Mouse (Mus musculus) cerebellum, adult 8-10 months (tissue): Measurements from ENCODE around the gene Rnf115.
"Not testable (repeated sequence)": the region's sequence is repeated elsewhere in the genome, so short reads cannot be mapped to it uniquely, and the experiment has no call there.

Experiments used
- DNase-seq: peaks from one replicate; pipeline ENCODE4 v3.0.0; 2022

Gene Rnf115

DNA sequence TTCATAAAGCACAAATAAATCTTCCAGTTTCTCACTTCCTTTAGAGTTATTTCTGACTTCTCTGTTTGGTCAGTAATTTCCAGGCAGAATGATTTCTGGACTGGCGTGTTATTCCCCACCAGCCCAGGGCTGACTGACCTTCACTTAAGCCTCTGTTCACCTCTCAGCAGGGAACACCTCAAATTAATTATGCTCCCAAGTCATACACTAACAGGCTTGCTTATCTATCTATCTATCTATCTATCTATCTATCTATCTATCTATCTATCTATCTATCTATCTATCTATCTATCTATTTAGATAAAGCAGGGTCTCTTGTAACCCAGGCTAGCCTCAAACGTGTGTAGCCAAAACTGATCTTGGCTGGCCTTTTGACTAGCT is 18.8 kb upstream of the Rnf115 start:
- no peak for DNase-seq

DNA sequence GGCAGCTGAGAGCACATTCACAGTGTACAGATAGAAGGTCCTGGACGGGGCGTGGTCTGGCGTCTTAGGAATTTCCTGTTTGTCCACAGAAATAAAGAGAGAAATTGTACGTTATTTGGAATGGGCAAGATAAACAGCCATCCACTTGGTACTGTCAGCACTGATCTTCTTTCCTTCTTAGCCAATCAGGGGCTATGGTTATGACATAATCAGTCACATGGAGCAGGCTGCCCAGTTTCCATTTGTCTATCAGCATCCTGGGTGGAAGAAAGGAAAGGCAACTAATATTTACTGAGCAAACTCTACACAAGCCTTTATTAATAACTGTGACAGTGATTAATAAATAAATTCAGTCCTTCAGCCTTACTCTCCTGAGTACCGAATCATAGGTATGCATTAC is 13.2 kb upstream of the Rnf115 start:
- DNase-seq = no peak

DNA sequence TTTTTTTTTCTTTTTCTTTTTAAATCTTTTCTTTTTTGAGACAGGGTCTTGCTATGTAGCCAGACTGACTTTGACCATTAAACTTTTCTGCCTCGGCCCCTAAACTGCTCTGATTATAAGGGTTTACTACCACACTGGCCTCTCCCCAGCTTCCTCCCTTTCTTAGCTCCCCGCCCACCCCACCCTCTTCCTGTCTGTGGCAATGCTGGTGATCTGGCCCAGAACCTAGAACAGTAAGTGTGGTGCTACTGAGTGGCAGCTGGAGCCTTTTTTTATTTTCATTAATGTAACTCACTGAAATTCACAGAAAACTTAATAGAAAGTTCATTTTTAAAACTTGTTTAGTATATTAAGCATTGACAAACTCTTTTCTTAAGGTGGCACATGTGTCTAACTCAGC is 11.6 kb upstream of the Rnf115 start:
- no peak for DNase-seq

DNA sequence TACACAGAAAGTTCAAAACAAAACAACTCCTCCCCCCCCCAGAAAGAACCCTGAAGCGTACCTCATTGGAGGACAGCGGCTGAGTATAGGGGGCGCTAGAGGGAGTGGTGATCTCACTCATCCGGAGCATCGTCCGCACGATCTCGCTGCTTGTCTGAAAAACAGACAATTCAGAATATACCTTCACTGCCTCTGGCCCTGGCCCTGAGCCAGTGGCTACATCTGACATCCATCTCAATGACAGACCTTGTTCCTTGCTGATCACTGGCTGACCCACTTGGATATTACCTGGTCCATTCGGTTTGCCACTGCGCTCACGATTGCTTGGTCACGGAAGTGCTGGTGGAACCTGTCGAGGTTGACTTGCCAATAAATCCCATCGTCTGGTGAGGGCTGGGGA is 8.3 kb upstream of the Rnf115 start:
- DNase-seq = peak; percentile 83

DNA sequence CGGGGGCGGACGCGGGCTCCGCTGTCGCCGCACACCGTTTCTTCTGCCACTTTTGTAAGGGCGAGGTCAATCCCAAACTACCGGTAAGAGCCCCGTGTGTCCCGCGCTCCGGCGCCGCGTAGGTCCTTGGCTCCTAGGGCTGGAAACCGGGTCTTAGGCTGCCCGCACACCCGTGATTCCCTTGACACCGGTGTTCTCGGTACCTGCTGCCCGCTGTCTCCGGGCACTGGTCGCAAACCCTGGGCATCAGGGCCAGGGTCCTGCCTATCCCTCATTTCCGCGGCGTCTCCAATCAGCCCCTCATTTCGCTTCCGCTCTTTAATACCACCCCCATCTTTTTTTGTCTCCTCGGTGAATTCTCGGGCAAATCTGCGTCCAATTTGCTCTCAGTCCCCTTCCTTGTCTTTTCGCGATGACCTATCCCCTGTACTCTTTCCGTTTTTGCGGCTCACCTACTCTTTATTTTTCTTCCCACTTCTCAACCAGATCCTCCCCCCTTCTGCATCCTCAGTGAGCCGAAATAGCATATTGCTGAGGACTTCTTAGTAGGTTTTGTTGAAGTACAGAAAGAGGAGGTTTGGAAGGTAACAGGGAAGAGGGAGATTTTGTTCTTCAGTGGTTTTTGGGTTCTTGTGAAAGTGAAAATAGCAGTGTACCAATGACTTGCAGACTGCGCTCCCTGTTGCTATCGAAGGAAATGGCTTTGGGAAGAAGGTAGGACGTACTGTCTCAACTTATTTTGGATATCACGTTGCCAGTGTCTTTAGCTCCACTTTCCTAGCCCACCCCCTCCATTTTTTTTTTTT is 567 bp downstream of the Rnf115 start:
- DNase-seq = no peak

DNA sequence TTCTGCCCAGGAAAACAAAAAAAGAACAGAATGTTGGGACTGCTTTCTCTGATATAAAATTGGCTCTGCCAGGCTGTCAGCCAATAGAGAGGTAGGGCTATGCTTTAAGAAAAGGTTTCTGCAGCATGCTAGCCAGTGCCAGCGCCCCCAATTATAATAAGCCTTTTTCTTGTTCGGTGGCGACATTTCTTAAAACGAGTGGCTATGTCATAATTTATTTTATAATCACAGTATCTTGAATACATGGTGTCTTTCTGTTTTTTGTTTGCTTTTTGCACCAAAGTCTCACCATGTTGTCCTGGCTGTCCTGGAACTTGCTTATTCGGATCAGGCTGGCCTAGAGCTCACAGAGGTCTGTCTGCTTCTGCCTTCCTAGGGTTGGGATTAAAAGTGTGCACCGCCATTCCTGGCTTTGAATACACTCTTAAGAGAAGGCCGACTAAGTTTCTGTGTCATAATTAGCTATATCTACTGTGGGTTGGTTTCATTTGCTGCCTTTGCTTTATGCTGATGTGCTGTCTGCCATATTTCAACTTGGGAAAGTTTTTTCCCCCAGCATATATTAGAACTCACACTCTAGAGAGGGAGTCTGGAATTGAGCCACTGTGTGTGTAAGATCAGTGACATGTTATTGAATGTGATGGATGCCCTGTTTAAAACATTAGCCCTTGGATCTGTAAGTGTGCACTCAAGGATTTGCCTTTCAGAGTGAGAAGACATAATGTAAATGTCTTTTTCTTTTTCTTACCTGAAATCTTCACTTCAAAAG is 1.4 kb downstream of the Rnf115 start:
- DNase-seq = no peak

DNA sequence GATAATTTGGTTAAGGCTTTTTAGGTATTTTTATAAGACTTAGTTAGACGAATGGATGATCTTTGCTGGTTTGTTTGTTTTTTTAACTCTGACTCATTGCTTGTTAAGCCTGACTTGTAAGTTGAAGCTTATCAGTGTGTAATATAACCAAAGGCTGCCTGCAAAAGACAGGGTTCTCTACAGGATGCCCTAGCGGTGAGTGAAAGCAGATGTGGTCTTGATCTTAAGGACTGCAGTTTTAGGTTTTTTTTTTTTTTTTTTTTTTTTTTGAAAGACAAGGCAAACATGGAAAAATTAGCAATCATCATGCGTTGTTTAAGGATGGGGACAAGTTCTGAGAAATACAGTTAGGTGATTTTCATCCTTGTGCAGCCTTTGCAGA is 1.9 kb downstream of the Rnf115 start:
- no peak for DNase-seq

DNA sequence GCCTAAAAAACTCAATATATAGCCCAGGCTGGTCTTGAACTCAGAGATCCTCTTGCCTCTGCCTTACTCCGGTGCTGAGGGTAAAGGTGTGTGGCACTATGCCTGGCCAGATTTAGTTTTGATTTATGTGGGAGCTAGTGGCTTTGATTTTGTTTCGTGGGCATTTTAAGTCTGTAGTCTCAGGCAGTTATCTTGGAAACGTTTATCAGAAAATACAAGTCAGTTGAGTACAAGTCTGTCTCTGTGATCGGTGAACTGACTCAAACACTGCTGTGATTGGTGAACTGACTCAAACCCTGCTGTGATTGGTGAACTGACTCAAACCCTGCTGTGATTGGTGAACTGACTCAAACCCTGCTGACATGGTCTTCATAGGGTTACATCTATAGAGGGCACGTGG is 3.3 kb downstream of the Rnf115 start:
- no peak for DNase-seq

DNA sequence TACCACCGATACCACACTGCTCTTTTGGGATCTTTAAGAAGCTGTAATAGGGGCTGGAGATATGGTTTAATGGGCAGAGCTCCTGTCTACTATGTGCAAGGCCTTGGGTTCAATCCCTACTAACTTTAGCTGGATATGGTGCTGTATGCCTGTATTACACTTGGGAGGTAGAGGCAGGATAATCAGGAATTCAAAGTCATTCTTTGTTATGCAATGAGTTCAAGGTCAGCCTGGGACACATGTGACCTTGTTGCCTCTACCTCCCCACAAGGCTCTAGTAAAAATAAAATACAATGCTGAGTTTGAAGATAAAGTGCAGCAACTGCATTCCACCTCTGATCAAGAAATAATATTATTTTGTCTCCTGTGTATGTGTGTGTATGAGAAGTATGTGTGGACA is 6.5 kb downstream of the Rnf115 start:
- no peak for DNase-seq

DNA sequence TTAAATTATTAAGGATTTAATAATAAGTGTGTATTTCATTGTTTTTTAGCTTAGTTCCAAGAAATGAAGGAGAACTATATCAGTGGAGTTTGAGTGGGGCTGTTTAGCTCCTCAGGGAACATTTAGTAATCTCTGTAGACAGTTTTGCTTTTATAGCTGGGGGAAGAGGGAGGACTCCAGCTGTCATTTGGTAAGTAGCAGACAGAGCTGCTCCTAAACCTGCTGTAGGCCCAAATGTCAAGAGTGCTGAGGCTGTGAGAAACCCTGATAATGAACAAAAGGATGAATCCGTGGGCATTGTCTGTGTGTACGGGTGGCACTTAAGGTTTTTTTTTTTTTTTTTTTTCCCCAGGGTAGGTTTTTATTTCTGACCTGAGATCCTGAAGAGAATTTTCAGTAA is 7.7 kb downstream of the Rnf115 start:
- DNase-seq = no peak

DNA sequence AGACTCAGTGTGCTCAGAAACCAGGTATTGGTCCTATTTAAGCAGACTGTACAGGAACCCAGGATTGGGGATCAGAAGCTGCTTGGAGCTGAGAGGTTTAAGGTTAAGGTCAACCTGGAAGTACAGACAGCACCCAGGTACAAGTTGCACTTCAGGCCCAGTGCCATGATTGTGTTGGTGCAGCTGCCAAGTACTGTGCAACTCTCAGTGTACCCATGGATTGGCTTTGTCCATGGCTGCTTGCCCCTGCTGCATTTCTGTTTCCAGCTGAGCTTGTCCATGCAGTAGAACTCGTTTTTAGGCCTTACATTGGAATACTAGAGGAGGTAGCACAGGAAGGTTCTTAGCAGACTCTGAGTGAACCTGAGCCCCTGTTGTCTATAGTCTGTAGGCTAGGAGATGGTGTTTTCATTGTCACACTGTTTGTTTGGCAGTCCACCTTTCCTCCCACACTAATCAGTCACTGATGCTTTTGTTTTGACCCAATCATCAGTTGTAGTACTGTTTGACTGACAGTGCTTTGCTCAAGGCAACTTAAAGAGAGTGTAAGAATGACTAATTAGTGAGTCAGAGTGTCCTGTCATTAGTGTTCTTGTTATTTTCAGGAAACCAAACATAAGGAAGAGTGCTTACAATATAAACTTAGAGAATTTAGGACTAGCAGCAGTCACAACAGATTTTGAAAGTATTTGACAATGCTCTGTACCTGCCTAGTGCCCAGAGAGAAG is 9.7 kb downstream of the Rnf115 start:
- DNase-seq = no peak

DNA sequence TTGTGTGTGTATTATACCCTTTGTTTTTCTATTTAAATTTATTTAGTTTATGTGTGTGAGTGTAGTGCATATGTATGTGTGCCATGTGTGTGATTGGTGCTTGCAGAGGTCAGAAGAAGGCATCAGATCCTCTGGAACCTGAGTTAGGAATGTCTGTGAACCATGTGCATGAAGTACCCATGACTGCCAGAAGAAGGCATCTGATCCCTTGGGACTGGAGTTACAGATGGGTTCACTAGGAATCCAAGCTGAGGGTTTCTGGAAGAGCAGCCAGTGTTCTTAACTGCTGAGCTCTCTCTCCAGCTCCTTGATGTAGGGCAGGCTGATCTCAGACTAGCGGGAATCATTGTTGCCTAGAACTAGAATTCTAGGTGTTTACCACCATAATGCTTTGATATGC is 10.5 kb downstream of the Rnf115 start:
- DNase-seq = no peak

DNA sequence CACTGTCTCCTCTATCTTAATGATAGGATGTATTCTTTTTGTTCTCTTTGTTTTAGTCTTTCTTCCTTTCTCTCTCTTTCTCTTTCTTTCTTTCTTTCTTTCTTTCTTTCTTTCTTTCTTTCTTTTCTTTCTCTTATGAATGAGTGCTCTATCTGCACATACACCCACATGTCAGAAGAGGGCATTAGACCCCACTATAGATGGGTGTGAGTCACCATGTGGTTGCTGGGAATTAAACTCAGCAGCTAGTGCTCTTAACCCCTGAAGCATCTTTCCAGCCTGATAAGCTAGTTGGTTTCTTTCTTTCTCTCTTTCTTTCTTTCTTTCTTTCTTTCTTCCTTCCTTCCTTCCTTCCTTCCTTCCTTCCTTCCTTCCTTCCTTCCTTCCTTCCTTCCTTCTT is 12.8 kb downstream of the Rnf115 start:
- DNase-seq = not testable (repeated sequence)

DNA sequence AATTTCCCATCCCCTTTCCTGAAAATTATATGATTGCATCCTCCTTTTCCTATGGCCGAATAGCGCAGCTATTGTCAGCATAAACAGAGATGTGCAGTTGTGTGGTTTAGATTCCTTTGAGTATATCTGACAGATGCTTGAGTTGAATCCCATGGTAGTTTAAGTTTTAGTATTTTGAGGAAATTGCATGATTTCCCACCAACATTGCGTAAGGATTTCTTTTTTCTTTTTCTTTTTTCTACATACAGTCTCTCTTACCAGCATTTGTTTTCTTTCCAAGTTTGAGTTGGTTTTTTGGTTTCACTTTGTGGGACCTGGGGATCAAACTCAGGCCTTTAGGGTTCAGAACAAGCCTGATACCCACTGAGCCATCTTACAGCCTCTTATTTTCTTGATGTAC is 16.9 kb downstream of the Rnf115 start:
- DNase-seq = no peak

DNA sequence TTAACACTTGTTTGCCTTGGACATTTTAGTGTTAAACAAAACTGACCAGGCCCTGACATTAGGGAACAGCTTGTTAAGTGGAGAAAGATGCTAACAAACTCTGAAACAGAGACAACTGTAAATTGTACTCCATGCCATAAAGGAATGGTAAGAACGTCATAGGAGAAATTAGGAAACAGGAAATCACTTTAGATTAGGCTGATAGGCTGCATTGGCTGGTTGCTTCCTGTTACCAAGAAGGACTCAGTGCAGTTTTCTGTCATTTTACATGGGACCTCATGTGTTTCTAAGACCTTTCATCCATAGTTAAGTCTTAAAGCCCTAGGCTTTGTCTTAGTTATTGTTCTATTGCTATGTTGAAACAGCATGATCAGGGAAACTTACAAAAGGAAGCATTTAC is 19.4 kb downstream of the Rnf115 start:
- DNase-seq = no peak

DNA sequence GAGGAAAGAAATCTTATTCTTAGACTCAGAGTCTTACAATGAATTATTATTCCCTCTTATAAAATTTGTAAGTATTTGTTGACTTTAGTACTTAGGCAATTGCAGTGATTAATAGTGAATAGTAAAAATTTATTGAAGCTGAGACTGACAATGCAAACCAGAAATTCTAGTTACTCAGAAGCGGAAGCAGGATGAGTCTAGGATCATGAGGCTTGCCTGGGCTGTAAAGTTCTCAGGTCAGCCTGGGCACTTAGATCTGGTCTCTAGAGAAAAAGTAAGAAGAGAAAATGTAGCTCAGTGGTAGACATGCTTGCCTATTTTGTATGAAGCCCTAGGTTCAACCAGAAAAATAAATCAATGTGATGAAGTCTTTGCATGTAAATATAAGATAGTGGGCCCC is 28.5 kb downstream of the Rnf115 start:
- DNase-seq = no peak

DNA sequence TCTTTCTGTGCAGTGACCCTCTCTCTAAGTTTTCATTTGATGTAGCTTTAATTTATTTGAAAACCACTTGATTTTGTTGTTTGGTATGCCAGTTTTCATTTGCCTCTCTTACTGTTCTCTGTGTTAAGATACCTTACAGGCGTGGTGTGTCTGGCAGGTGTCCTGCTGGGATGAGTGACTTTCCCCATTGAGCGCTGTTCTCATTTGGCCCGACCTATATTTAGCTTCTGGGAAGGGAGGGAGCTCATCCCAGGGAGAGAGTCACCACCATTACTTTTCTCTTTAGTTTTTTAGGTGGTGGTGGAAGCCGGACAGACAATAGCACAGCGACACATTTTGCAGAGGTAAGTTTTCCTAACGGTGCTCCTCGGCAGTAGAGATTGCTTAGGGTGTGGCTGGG is 30.2 kb downstream of the Rnf115 start:
- DNase-seq = peak; percentile 35

DNA sequence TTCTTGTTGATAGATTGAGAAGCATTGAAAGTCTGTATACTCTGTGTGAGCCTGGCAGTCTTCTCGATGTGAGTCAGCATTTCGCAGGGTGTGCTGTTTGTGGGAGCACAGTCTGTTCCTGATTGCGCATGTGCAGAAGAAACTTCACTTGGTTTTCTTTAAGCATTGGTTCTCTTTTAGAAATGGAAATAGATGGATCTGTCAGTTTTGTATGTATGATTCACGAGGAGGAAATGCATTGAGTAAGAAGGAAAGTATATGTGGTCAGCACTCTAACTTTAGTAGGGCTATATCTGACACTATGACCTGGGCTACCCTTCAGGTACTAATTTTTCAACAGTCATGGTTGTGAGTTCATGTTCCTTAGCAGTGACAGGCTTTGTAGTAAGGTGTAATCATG is 32.2 kb downstream of the Rnf115 start:
- DNase-seq = no peak

DNA sequence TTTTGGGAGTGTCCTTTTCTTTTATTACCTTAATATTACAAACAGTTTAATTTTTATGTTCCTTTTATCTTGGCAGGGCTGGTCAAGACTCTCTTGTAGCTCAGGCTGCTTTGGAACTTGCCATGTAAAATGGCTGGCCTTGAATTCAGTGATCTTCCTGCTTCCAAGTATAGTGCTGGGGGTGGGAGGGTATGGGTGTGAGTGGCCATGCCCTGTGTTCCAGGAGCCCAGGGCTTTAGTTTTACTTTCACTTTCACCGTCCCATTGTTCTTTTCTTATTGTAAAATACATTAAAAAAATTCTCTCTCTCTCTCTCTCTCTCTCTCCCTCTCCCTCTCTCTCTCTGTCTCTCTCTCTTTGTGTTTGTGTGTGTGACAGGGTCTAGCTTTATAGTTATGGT is 37.1 kb downstream of the Rnf115 start:
- DNase-seq = no peak

DNA sequence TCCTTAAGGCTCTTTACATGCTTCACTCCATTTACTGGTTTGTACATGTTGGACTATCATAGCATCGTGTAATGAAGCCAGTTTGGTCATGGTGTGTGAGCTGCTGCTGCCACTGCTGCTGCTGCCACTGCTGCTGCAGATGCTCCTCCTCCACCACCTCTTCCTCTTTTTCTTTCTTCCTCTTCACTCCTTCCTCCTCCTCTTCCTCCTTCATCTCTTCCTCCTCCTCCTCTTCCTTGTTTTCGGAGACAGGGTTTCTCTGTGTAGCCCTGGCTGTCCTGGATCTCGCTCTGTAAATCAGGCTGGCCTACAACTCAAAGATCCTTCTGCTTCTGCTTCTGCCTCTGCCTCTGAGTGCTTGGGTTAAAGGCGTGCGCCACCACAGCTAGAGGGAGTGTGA is 42.5 kb downstream of the Rnf115 start:
- DNase-seq = no peak

DNA sequence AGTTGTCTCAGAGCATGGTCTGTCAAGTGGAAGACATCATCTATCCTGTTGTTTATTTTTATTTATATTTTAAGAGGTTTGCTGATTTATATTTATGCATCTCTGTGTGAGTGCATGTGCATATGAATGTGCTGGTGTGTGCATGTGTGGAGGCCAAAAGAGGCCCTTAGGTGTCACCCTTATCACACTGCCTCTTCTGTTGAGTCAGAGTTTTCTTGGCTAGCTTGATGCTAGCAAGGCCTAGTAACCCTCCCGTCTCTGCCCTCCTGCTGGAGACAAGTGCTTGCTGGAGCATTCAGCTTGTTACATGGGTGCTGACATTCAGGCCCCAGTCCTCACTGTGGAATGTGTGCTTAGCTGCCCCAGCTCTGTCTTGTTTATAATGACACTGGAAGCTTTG is 45.5 kb downstream of the Rnf115 start:
- no peak for DNase-seq

DNA sequence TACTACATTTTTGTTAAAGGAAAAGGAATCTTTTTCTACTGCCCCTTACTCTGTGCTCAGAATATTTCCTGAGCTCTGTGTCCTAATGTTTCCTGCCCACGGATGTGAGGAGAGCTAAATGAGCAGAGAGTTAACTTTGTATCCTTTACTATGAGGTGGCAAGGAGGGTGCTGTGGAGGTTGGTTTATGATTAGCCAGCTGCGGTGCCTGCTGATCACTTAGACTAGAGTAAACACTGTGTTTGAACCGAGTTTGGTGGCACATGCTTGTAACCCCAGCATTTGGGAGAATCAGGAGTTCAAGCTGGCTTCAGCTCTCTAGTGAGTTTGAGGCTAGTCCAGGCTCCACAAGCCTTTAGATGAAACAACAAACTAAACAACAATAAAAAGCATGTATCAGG is 49.7 kb downstream of the Rnf115 start:
- no peak for DNase-seq

DNA sequence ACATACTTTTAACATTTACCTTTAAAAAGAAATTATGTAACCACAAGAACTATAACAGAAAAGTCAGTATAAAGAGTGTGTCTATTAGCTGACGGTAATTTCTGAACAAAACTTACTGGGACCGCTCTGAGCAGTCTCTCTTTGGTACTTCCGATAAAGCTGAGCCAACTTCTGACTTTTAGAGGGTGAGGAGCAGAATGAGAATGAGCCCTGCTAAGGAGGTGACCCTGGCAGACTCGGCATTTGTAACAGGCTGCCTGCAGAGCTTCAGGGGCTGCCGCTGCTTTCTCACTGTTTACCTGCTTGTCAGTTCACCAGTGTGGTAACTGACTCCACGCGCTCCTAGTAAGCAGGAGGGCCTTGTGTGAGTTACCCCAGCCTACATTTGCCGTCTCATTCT is 54.8 kb downstream of the Rnf115 start:
- DNase-seq = no peak

DNA sequence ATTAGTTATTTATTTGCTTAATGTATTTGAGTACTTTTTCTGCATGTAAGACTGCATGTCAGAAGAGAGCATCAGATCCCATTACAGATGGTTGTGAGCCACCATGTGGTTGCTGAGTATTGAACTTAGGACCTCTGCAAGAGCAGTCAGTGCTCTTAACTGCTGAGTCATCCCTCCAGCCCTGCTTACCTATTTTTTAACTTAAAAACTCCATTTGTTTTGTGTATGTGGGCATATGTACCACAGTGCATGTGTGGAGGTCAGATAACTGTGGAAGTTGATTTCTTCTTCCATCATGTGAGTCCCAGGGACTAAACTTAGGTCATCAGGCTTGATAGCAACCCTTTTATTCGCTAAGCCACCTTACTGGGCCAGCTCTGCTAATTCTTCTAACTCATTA is 60.3 kb downstream of the Rnf115 start:
- no peak for DNase-seq
